Mouse (Mus musculus): ENCODE results near the gene Pdzph1. TPM values are rescaled to one million over a fixed set of nuclear protein-coding genes. Genes with fewer than 3 reads are reported as not detected.

Gene Pdzph1
- polyA plus RNA-seq, 1 experiment from 2014 or later, result 5.6 TPM

Other genes with a start within 250 kb of the Pdzph1 start
- gene Nudt12, start 22.0 kb upstream of the Pdzph1 start, polyA plus RNA-seq (2015; fragmentation: Nextera tagmentation; extraction: Ambion mirVana), result 5.9 and 6.6 TPM in 2 replicates

All from midbrain, embryonic 16.5 days (tissue).